Mouse (Mus musculus) bone marrow macrophage, adult 2 months (primary cell): Measurements from ENCODE around the gene Lgmn. TPM values are rescaled to one million over a fixed set of nuclear protein-coding genes. Genes with fewer than 3 reads are reported as not detected.

ENCODE experiments used
- H3K27ac ChIP-seq: 2 replicates; pipeline ENCODE4 v1.5.1; 2012; ENCODE audit warnings: low read depth, low read length; ENCODE audit not compliant: insufficient read depth
- H3K4me1 ChIP-seq: 2 replicates; pipeline ENCODE4 v1.6.1; 2012; ENCODE audit warnings: low read length; ENCODE audit not compliant: control insufficient read depth, insufficient read depth
- H3K4me3 ChIP-seq: 2 replicates; pipeline ENCODE4 v1.5.1; 2012; ENCODE audit warnings: mild to moderate bottlenecking, low read length, moderate library complexity; ENCODE audit not compliant: insufficient read depth
- CTCF ChIP-seq: IDR thresholded peaks from 2 replicates; pipeline ENCODE4 v1.5.1; 2012; ENCODE audit warnings: low read depth, mild to moderate bottlenecking, low read length, moderate library complexity
- POLR2A ChIP-seq: IDR thresholded peaks from 2 replicates; pipeline ENCODE4 v1.6.1; 2012; ENCODE audit warnings: mild to moderate bottlenecking, low read depth, low read length, borderline replicate concordance
- polyA plus RNA-seq: library from polyadenylated mRNA; stranded (reverse); fragments of >200 nt; gene quantifications from 2 replicates; pipeline ENCODE4 v1.2.4, GENCODE M21; 2012; ENCODE audit not compliant: missing spikeins, insufficient read depth, insufficient read length

Gene Lgmn
- polyA plus RNA-seq, 1 experiment, result 1,623 TPM

DNA sequence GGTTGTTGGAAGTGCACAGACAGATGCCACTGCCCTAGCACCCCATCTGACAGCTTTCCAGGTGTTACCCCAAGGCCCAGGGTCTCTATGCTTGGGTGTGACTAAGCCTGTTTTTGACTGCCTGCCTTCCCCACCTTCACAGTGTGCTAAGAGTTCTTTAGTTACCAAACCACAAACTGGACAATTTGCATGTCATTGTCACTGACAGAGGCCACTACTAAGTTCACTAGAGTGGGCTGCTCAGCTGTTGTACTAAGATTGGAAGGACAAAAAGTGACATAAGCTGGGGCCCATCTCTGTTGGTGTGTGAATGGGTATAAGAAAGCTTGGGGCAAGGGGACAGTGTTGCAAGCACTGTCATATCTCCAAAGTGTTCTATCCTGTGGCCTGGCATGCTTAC, 83.8 kb downstream of the Lgmn start:
- no peak overlapping the region for H3K4me3 ChIP-seq
- H3K27ac ChIP-seq, result no peak overlapping the region
- TF ChIP-seq CTCF (no peak), POLR2A (no peak)
- peaks cover 65% of the 10 kb centered on the region for H3K4me1 ChIP-seq

DNA sequence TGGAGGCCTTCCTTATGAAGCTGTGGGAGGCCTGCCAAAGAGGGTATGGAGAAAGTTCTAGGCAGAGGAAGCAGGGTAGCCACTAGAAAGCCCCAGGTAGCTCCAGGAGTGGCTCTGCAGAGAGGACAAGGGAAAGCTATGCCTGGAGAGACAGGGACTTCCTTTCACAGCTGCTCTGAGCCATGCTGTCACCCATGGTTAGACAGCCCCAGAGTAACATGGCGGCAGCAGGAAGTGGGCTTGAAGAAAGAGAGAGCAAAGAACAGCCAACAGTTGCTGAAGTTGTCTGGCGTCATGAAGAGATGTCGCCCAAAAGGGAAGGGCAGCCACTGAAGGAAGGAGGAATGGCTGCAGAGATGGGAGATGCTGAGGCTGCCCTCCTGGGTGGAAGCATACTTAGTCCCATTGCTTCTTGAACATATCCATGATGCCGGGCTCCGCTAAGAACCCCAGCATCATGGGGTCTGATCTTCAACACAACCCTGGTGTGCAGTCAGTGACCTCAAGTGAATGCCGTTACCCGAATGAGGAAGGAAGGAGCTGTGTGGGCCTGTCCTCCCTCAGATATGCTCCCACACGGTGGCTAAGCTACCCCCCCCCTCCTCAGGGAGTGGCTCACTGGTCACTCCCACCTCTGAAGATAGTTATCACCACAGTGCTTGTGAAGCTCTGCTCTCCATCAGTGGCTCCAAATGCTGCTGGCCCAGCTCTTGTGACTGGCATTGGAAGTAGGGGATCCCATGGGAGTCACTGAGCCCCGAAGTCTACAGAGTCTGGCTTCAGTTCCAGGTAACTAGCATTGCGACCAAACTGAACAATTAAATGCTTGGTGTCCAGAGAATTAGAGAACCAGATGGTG, 85.3 kb downstream of the Lgmn start:
- 0 out of 2 replicates have a peak overlapping the region, but pooled peaks have one; percentile 20 for H3K27ac ChIP-seq
- H3K4me1 ChIP-seq, result peaks cover 77% of the 10 kb centered on the region
- TF ChIP-seq POLR2A (no peak), CTCF (no peak)
- H3K4me3 ChIP-seq, result no peak overlapping the region

DNA sequence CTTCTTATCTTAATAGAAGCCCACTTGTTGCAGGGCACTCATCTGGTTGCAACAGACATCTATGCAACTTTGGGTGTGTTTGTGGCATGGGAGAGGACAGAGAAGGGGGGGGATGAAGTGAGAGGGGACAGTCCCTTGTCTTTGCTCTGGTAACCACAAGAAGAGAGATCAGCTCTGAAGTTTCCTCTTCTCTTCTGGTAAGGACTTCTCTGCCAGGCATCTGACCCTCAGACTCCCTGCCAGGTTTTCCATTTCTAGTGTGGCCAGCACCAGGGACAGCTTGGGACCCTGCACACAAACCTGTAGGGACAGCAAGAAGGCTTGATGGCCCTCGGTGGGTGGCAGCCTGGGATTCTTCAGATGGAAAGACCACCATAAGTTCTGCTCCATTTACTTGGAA, 88.6 kb downstream of the Lgmn start:
- no peak for TF ChIP-seq POLR2A
- no peak for TF ChIP-seq CTCF
- peak overlapping the region; percentile 22 for H3K27ac ChIP-seq
- no peak overlapping the region for H3K4me3 ChIP-seq
- peaks cover 77% of the 10 kb centered on the region for H3K4me1 ChIP-seq

DNA sequence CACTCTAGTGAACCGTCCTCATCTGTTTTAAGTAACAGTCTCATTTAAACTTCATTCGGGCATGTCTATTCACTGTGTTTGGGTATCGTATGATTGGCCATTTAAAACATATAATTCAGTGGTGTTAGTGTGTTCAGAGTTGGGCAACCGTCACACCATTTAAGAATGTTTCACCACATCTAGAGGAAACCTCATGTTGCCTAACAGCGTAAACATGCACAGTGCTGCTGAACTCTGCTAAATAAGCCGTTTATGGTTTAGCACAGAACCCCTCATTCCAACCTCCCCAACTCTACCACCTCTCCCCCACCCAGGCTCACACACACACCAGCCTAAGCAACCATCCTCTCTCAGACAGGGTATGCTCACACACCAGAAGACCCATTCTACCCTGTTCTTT, 91.2 kb downstream of the Lgmn start:
- Histone ChIP-seq H3K27ac (0 out of 2 replicates have a peak overlapping the region, but pooled peaks have one; percentile 2), H3K4me1 (peaks cover 52% of the 10 kb centered on the region), H3K4me3 (no peak overlapping the region)
- TF ChIP-seq POLR2A, result no peak
- no peak for TF ChIP-seq CTCF

DNA sequence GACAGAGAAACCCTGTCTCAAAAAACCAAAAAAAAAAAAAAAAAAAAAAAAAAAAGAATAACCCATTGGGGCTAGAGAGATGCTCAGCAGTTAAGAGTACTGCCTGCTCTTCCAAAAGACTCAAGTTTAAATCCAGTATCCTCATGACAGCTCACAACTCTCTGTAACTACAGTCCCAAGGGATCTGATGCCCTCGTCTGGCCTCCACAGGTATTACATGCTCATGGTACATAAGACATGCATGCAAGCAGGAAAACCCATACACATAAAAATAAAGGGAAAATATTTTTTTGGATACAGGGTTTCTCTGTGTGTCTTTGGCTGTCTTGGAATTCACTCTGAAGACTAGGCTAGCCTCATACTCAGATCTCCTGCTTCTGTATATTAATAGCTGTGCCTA, 93.1 kb downstream of the Lgmn start:
- H3K4me1 ChIP-seq, result peaks cover 37% of the 10 kb centered on the region
- H3K27ac ChIP-seq, result no peak overlapping the region
- TF ChIP-seq POLR2A, result no peak
- TF ChIP-seq CTCF, result no peak
- no peak overlapping the region for H3K4me3 ChIP-seq

DNA sequence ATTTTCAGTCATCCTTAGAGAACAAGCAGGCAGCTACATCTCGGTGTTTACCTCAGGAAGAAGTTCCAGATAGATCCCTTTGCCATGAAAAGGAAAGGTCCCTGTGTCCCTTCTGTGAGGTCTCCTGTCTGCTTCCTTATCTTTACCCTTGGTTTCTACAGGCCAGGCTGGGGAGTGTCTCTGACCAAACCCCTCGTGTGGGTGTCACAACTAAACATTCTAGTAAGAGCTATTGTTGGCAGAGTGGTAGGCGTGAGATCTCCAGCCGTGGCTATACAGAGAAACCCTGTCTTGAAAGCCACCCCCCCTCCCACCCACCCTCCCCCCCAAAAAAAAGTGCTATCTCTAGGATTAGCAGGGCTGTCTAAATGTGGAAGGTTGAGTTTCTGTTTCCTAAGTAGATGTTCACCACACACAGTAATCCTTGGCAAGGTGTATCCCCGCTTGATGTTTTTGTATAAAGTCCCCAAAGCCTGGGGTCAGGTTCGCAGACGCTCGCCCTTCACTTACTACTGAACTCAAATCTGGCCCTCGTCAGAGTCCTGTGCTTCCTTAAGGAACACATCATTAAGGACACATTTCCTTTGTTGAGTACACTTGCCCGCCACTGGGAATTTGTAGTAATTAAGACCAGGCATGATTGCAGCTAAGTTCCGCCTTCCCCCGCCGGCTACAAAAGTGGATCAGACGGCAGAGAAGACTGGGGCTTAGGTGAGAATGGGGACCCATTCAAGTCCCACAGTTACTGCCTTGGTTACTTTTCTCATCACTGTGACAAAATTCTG, 94.4 kb downstream of the Lgmn start:
- H3K27ac ChIP-seq, result no peak overlapping the region
- TF ChIP-seq CTCF (no peak), POLR2A (no peak)
- H3K4me1 ChIP-seq, result peaks cover 35% of the 10 kb centered on the region
- no peak overlapping the region for H3K4me3 ChIP-seq

Other genes starting within 250 kb of the Lgmn start
- 31.8 and 39.5 TPM in 2 replicates for gene Rin3, start 156.8 kb downstream of the Lgmn start, polyA plus RNA-seq
- gene Golga5, start 29.3 kb upstream of the Lgmn start, polyA plus RNA-seq, result 28.1 and 30.3 TPM in 2 replicates
- not detected in 2 replicates for gene Chga, start 115.2 kb upstream of the Lgmn start, polyA plus RNA-seq